Mouse (Mus musculus): Measurements from ENCODE around the gene Dixdc1.

Gene Dixdc1

GRCm38 (mm10) chr9:50738914-50739870 is at the start of gene Dixdc1:
Gene Dixdc1, minus strand, starts transcription at chr9:50739517.
- peak; percentile 80 for DNase-seq

- DNase-seq: peak; percentile 81
Observed at GRCm38 (mm10) chr9:50782155-50782554, 42.8 kb upstream of the Dixdc1 start.

- no peak for DNase-seq
Observed at GRCm38 (mm10) chr9:50776162-50776760, 36.9 kb upstream of the Dixdc1 start.

- no peak for DNase-seq
Observed at GRCm38 (mm10) chr9:50775662-50776126, 36.4 kb upstream of the Dixdc1 start.

GRCm38 (mm10) chr9:50774991-50775612 is 35.8 kb upstream of the Dixdc1 start, which contains the start of the genes Alg9 and 1110032A03Rik:
Gene Alg9, plus strand, starts transcription at chr9:50775019.
Gene 1110032A03Rik, minus strand, starts transcription at chr9:50775520.
- DNase-seq: peak; percentile 95

- DNase-seq: no peak
Observed at GRCm38 (mm10) chr9:50774026-50774462, 34.7 kb upstream of the Dixdc1 start.

- DNase-seq: no peak
Observed at GRCm38 (mm10) chr9:50770011-50770410, 30.7 kb upstream of the Dixdc1 start.

GRCm38 (mm10) chr9:50768107-50769002 is 29.0 kb upstream of the Dixdc1 start, which contains the start of gene Fdxacb1:
Gene Fdxacb1, plus strand, starts transcription at chr9:50768236.
- peak; percentile 99 for DNase-seq

GRCm38 (mm10) chr9:50767531-50768106 is 28.3 kb upstream of the Dixdc1 start:
- no peak for DNase-seq

- peak; percentile 58 for DNase-seq
Observed at GRCm38 (mm10) chr9:50763331-50763730, 24.0 kb upstream of the Dixdc1 start.

GRCm38 (mm10) chr9:50761520-50762243 is 22.4 kb upstream of the Dixdc1 start:
- DNase-seq: no peak

- DNase-seq: no peak
Observed at GRCm38 (mm10) chr9:50756711-50757110, 17.4 kb upstream of the Dixdc1 start.

GRCm38 (mm10) chr9:50753947-50754346 is 14.6 kb upstream of the Dixdc1 start:
- DNase-seq: no peak

GRCm38 (mm10) chr9:50752784-50753615 is 13.7 kb upstream of the Dixdc1 start:
- no peak for DNase-seq

GRCm38 (mm10) chr9:50752054-50752602 is 12.8 kb upstream of the Dixdc1 start, which contains the start of gene Hspb2:
Gene Hspb2, minus strand, starts transcription at chr9:50752354.
- no peak for DNase-seq

- no peak for DNase-seq
Observed at GRCm38 (mm10) chr9:50751323-50751722, 12.0 kb upstream of the Dixdc1 start, which contains the start of gene Cryab. Gene Cryab, plus strand, starts transcription at chr9:50751325.

GRCm38 (mm10) chr9:50750706-50751105 is 11.4 kb upstream of the Dixdc1 start:
- DNase-seq: no peak

GRCm38 (mm10) chr9:50746214-50746677 is 6.9 kb upstream of the Dixdc1 start, which contains the start of gene 2310030G06Rik:
Gene 2310030G06Rik, minus strand, starts transcription at chr9:50746536.
- no peak for DNase-seq

- no peak for DNase-seq
Observed at GRCm38 (mm10) chr9:50745806-50746205, 6.5 kb upstream of the Dixdc1 start.
